Mouse (Mus musculus) cerebellum, adult 9-10 months (tissue): ENCODE data around the gene Vmn2r15.

Source experiments
- DNase-seq: peaks from one replicate; pipeline ENCODE4 v3.0.0; 2022

The Vmn2r15 gene

GRCm38 (mm10) chr5:109297544-109297943 is at the start of gene Vmn2r15:
Vmn2r15 (minus strand) TSS chr5:109297644.
- no peak for DNase-seq

DNA sequence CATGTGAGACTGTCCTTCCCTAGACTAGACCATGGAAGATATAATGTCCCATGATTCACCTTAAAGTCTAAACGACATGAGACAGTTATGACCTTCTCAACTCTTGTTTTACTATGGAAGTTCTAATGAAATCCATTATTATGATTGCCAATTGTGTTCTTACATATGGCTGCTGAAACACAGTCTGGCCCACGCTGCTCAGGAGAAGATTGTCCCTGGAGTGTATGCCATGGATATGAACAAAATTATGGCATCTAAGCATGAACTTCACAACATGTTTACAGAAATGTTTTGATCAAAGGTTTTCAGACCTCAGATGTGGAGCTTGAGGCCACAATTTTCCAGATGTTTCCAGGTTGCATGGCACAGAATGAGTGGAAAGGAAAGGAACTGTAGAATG is 32.4 kb upstream of the Vmn2r15 start, which contains the start of gene Vmn2r16:
TSS of gene Vmn2r16 (plus strand) at position 301 of the 400 bp plus-strand sequence.
- no peak for DNase-seq

DNA sequence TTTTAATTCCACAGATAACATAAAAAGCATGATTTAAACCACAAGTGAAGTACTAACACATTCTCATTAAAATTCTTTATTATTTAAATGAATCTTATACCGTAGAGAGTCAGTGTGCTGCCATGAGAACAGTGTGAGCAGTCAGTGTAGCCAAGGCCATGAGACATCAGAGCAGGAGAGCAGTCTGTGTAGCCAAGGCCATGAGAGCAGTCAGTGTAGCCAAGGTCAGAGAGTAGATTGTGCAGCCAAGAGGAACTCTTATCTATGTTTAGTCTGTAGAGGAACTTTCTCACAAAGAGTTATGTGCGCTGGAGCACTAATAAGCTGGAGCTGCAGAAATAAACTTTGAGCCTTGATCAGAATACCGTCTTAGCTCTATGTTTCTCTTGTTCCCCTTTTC is 2.8 kb downstream of the Vmn2r15 start:
- DNase-seq: no peak
